Mouse (Mus musculus) heart, adult 9 months (tissue): ENCODE measurements around the gene Samd3.

Experiments used
- DNase-seq, 2 experiments: peaks; one replicate each; pipeline ENCODE4 v3.0.0; 2022; ENCODE audit warnings: low spot score in 2 of 2

The Samd3 gene

DNA sequence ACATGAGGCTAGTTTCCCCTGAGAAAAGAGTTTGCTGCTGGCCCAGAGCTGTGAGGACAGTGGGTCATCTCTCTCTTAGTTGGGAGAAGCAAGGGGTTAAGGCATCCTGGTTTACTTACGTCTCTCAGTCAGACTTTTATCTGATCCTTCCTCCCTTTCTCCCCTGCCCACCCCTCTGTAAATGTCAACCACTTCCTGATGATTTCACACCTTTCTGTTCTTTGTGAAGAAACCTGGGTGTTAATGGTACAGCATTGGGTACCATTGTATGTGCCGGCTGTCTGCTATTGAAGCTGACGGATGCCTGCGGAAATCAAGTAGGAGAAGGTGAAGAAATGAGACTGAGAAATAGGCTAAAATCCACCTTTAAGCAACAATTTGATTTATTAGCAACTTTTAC is at the start of gene Samd3:
Gene Samd3, plus strand, starts transcription at position 220 of the 400 bp plus-strand sequence.
- DNase-seq = no peak

DNA sequence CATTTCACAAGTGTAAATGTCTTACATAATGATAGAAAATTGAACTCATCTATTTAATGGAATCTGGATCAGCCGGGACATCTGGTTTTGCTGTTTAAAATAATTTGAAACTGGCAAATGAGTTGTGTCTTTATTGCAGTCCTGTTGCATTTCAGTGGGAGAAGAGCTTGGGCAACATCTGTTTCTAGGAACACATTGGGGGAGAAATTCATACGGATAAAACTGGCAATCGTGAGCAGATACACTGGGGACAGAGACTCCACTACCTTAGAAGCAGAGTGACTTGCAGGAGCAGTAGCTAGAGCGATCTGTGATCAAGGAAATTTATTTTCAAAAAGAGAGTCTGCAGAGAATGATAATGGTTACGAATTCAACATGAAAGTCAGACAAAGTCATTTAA is 44.2 kb upstream of the Samd3 start:
- no peak for DNase-seq

DNA sequence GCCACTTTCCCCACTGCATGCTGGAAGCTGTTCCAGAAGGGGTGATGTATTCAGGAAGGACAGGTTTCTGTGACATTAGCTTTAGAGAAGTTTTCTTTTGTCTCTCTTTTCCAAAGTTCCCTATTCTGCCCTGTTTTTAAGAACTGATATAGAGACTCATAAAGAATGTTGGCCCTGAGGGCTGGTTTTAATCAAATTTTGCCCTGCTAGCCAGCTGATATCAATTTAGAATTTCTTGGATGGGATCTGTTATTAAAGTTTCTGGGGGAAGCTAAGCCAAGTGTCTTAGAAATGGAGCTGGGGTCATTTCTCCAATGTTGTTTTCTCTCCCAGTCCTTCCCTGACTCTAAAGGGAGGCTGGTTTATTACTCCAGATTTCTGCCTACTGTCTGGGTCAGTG is 38.7 kb upstream of the Samd3 start:
- no peak for DNase-seq

DNA sequence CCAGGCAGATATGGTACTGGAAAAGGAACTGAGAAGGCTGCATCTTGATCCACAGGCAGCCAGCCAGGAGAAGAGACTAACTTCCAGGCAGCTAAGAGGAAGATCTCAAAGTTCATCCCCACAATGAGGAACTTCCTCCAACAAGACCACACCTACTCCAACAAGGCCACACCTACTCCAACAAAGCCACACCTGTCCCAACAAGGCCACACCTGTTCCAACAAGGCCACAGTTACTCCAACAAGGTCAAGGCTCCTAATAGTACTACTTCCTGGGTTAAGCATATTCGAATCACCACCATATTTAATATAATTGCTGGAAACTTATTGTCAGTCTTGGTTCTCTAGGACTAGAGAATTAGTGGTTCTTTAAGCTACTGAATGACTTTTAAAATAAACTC is 34.6 kb upstream of the Samd3 start:
- DNase-seq = no peak

DNA sequence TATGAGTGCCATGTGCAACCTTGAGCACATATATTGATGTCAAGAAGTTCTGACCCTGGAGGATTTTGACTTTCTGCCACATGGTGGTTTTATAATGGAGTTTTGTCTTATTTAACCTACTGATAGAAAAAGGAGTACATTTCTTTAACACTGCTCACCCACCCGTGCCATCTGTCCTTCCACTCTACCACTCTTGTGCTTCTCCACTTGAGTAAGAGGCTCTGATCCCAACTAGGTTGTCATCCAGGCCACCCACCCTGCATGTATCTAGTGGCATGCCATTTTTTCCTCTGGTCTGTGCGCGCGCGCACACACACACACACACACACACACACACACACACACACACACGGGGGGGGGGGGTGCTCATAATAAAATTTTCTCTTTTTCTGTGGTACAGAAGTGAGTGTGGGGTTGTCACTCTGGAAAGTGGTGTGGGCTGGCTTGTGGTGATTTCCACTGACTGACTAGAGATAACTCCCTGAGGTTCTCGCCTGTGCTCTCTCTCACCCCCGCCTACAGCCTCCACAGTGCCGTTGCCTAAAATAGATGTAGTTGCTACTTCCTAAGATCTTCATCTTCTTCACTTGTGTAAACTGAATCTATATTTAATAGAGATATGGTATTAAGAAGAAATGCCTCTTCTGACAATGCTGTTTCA is 26.7 kb upstream of the Samd3 start:
- DNase-seq = no peak

DNA sequence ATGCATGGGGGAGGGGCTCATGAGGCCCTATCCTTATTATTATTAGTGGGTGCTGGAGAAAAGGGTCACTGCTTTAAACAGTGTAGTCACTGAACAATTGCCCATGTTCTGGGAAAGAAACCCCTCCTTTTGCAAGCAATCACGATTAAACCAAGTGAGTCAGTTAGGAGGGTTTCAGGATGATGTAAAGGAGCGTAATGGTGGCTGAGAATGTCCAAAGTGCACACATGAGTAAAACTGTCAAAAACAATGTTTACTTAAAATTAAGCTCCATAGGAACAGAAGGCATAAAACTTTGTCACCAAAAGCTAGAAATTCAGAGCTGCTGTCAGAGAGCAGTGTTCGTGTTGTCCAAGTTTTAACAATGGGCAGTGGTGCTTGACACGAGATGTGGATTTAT is 8.8 kb upstream of the Samd3 start:
- no peak for DNase-seq

DNA sequence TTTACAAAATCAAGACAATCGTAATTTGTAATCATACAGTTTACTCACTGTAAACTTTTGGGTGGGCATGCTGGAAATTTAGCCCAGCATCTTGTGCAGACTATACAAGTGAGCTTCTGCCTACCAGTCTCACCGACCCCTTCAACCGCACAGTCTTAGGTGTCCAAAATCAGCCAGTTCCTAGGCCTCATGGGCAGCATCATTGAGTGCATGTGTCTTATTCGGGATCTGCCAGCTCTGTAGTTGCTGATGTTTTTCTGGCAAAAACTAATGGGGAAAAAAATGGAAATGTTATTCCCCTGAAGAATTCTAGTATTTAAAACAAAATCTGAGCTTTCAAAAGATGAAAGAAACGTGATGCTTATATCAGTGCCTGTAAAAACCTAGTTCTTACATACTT is 3.3 kb upstream of the Samd3 start:
- no peak for DNase-seq

DNA sequence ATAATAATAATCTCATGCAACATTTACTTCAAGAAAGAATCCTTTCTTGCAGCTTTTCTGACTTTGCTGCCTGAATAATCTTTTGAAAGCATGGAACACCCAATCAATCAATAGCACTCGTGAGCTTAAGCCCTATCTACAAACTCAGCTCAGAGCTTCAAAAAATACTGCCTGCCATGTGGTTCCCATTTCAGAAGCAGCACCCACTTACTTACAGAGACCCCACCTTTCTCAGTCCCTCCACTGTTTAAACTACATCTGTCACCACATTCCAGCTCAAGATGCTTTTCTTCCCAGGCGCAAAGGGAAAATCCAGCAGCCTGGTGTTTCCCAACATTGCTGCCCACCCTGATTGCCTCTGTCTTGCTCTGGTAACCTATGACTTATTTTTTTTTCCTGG is 2.8 kb upstream of the Samd3 start:
- no peak for DNase-seq

DNA sequence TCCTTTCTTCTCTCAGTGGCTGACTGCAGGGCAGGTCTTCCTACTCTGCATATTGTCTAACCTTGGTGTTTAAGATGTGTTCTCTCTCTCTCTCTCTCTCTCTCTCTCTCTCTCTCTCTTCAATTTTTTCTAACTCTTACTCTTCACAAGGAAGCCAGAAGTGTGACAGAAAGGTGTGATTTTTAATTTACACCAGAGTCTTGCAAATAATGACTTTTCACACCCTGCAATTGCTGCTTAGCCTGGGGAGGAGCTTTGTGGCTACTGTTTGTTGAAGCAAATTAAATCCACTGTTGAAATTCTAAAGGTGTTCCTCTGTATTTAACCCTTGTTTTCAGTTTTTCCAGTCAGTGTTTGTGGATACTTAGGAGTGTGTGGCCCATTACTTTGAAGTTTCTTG is 1.3 kb upstream of the Samd3 start:
- DNase-seq = no peak

DNA sequence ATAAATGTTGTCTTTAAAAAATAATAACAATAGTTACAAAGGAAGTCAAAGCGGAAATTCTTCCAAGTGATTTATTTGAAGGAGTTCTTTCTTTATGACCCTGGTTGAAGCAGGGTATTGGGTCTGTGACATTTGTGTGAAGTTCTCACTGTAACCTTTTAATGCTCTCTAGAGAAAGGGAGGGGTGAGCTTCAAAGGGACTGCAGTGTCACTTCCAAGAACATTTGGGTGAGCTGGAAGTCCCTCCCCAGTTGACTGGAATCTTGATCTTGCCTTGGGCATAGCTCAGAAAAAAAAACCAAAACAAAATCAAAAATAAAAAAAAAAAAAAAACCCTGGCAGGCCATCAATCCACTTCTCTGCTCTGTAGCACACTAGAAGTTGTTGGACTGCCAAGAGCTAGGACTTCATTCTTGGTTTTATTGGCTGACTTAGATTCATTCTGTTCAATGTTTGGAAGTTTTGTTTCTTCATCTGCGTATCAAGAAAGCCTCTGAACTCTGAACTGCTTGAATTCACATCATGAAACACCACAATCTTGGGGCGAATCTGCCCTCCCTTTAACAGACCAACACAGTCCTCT is 2.7 kb downstream of the Samd3 start:
- no peak for DNase-seq

DNA sequence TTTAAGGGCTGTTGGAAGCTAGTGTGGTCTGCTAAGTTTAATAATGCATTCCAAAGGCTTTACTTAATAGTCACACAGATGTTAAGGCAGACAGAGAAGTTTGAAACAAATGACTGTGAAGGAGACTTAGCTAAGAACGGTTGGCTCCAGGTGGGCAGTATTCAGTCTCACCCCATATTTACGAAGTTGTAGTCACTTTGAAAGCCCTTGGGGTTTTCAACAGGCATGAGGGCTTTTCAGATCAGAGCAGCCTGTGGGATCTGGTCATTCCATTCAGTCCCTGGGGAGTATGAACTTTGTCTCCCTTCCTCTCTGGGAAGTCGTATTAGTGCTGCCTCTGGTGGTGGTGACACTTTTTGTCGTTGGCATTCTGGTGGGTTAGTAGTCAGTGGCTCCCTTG is 9.1 kb downstream of the Samd3 start:
- DNase-seq = no peak

DNA sequence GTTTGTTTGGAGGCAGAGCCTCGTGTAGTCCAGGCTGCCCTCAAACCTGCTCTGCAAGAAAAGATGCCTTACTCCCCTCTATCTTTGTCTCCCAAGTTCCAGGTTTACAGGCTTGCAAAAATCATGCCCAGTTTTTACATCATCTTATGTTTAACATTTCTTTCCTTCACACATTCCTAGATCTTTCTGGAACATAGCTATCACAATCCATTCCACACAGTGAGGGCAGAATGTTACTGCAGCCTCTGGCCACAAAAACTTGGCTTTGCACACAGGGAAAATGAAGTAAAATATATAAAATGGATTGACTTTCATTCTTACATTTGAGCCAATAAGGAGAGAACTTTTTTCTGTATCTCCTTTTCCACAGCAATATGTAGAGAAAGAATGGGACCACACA is 9.6 kb downstream of the Samd3 start:
- no peak for DNase-seq

DNA sequence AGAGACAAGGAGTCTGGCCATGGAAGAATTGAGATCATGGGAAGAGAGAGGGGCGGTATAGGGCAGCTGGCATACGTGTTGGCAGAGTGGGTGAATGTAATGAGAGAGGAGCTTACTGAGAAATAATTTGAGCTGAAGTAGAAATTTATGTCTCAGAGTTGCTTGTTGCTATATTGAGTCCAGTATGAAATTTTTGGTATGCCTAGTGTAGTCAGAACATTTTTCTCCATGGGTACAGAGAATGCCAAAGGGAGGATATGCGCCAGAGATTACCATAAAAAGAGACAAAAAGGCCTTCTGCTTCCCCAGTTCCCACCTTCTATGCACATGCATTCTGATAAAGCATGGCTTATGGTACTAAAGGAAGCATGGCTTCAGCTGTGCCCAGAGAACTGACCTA is 13.7 kb downstream of the Samd3 start:
- DNase-seq = no peak

DNA sequence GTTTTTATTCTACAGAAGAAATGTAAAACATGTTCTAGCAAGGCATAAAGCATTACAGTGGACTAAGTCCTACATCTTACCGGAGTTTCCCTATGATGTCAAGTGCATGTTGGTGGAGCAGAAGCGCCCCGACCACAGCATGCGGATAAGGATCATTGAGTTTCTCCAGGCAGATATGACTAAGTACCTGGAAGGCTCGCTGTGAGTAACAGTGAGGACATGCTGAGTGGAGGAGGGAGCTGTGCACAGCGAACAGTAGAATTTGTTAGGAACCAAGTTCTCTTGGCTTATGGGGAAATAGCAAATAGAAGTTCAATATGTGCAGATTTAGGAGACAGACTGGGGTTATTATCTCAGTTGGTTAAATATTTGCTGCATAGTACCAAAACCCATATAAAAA is 15.0 kb downstream of the Samd3 start:
- no peak for DNase-seq

DNA sequence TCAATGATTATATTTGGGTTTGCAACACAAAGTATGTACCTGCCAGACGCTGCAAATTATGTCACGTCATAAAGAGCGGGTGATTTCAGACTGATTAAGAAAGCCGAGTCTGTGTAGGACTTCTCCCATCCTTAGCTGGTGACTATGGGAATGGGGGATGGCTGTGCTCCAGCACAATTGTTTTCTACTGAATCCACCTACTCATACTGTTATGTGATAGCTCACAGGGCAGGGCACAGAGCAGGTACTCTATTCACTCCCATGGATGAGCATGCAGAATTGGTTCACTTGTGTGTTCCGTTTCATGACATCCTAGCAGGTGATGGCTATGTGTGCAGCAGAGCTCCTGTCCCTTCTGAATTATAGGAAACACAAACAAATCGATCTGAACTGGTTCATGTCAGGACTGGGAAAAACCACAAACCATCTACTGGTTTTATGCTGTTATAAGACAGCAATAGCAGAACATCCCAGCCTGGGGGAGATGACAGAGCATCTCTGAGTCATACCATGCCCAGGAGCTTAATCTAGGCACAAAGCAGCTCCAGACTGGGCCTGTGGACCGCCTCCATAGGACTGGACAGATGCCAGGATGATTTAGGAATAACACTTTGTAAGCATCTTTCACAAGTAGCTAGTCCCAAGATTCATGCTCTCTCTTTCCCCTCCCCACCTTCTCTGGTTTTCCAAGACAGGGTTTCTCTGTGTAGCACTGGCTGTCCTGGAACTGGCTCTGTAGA is 20.1 kb downstream of the Samd3 start:
- DNase-seq = no peak

DNA sequence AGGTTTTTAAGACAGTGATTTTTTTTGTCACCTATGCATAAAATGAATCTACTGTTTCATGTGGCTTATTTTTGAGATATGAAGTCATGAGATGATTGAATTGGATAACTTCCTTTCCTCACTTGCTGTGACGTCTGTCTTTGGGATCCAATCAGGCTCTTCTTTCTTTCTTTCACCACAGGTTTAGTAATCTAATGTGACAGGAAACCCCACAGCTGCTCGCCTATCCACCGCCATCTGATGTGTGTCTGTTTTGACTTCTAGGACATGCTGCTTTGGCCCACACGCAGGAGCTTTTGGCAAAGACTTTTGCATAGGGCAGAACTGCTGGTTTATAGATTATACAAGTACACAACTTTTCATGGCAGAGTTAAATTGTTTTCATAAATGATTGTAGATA is 30.4 kb downstream of the Samd3 start:
- DNase-seq = no peak

DNA sequence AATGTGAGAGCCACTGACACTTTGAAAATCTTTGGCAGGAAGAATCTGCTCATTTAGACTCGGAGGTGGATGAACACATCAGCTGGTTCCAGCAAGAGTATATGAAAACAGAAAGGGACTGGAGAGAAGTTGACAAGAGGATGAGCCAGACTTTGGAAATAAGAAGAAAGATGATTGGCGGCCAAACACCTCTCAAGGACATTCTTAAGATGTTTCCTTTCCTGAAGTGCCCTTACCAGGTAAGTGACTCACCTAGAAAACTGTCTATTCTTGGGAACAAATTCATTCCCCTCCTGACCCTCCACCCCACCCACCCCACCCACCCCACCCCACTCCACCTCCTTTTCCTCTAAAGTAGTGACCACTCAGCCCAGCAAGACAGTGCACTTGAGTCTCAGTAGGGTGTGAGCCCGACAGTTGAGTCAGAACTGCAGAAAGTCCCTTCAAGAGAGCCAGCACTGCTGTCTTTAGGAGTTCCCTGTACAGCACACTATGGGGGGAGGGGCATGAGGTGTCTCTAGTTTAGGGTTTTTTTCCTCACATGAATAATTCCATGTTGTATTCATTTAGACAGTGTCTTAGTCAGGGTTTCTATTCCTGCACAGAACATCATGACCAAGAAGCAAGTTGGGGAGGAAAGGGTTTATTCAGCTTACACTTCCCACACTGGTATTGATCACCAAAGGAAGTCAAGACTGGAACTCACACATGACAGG is 34.4 kb downstream of the Samd3 start:
- no peak for DNase-seq

DNA sequence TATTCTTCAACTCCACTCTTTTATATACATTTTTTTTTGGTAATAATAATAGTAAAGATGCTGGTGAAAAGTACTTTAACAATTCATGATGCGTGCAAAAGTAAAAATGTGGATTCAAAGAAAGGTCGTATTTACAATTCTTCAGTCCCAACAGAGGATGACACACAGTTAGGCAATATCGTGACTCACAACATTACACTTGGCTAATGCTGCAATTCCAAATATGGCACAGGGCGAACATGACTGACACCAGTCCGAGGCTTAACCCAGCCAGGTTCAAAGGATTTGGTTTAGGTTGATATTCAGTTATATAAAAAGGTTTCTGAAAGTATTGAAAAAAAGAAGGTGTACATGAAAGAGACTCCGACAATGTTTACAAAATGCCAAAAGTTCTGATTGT is 45.9 kb downstream of the Samd3 start:
- DNase-seq = no peak

DNA sequence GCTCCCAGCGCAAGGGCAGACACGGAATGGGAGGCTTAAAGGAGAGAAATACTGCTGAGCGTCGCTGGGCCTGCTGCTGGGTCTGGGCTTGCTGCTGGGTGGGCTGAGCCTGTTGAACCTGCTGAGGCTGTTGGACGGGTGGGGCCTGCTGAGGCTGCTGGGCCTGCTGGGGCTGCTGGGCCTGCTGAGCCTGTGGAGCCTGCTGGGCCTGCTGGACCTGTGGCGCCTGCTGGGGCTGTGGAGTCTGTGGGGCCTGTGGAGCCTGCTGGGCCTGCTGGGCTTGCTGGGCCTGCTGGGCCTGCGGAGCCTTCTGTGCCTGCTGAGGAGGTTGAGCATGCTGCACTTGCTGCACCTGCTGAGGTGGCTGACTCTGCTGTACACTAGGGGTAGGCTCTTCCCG is 50.5 kb downstream of the Samd3 start:
- DNase-seq = no peak

DNA sequence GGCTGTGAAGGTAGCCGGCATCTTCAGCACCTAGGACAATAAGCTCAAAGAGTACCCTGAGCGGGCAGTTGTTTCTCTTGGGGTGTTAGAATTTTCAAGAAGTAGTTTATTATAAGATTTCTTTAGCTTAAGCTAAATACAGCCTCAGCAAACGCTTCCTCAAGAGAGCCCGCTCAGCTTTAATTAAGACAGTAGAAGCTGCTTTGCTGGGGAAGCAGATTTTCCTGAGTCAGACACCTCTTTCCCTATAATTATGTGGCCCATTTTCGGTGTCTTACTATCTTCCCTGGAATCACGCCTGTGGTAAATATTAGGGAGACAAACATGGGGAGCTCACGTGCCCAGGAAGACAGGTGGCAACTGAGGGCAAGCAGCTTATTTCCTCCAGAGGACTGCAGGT is 57.6 kb downstream of the Samd3 start:
- no peak for DNase-seq

DNA sequence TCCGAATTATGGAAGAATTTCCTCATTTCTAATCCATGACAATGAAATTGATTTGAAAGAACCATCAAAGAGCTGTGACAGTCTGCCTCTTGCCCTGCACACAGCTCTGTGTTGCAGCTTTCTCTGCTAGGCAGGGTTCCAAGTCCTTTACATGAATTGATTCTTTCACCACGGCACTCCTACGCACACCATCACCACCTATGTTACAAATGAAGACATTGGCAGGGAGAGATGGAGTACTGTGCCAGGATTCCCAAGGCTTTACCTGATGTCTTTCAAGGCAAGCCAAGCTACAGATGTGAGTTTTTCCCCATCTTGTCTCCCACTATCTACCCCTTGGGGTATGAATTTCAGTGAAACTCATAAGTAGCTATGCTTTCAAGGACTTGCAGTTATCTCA is 67.7 kb downstream of the Samd3 start:
- DNase-seq = no peak

DNA sequence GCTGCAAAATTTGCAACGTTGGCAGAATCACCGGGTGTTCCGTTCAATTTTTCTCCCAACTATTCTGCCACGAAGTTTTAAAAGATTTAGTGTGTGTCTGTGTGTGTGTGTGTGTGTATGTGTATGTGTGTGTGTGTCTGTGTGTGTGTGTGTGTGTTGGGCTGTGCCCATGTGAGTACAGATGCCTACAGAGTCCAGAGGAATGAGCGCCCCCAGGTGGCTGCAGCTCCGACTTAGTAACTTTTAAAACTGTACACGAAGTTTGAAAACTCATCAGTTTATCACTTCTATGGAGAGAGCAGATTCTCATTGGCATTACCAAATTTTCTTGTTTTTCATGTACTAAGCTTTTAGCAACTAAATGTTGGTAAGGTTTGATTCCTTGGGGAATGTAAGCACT is 68.1 kb downstream of the Samd3 start:
- no peak for DNase-seq

DNA sequence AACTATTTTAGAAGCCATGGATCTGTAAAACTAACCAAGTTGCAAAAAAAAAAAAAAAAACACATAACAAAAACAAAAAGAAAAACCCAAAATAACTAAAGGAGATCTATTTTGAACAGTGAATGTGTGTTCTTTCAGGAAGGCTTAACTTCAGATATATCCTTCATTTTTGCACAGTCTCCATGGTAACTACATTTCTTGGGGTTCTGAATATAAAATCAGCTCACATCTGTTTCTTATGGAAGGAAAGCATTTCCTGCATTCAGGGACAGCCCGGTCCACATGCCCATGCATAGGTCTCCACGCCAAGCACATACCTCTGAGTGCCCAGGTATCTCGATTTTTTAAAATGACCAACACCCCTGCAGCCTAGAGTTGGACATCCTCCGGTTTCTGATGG is 72.8 kb downstream of the Samd3 start:
- DNase-seq = no peak
